Mouse (Mus musculus) liver, adult 2 months (tissue): ENCODE results near the gene Fbp1.

Experiments
- CTCF ChIP-seq: fragments of 200-500 bp; IDR thresholded peaks from 2 replicates; pipeline ENCODE4 v1.5.1; 2011; ENCODE audit warnings: low read depth, low read length, control low read depth
- POLR2A ChIP-seq: fragments of 200-500 bp; IDR thresholded peaks from 2 replicates; pipeline ENCODE4 v1.6.1; 2011; ENCODE audit warnings: low read length, control low read depth; ENCODE audit not compliant: insufficient read depth; ENCODE audit errors: extremely low read depth

GRCm38 (mm10) chr13:62856850-62857249 lies 31.2 kb downstream of the Fbp1 start:
- TF ChIP-seq POLR2A (no peak), CTCF (no peak)
